Mouse (Mus musculus) cerebellum, adult 11-12 months (tissue): ENCODE data around the gene S100a9.

Experiments used
- DNase-seq: peaks from one replicate; pipeline ENCODE4 v3.0.0; 2022

S100a9 gene

GRCm38 (mm10) chr3:90695613-90696012 is at the start of gene S100a9:
Gene S100a9, minus strand, starts transcription at chr3:90695721.
- no peak for DNase-seq

GRCm38 (mm10) chr3:90726606-90727005 is 31.1 kb upstream of the S100a9 start, which contains the start of gene Pglyrp4:
Gene Pglyrp4, plus strand, starts transcription at chr3:90726906.
- DNase-seq = no peak

- peak; percentile 40 for DNase-seq
Measured at GRCm38 (mm10) chr3:90709591-90710460, 14.3 kb upstream of the S100a9 start.

- DNase-seq = no peak
Measured at GRCm38 (mm10) chr3:90708523-90709202, 13.1 kb upstream of the S100a9 start.

- DNase-seq = no peak
Measured at GRCm38 (mm10) chr3:90702244-90702643, 6.7 kb upstream of the S100a9 start.

- no peak for DNase-seq
Measured at GRCm38 (mm10) chr3:90693496-90693895, 2.0 kb downstream of the S100a9 start.

GRCm38 (mm10) chr3:90686835-90687234 is 8.7 kb downstream of the S100a9 start:
- DNase-seq = no peak

GRCm38 (mm10) chr3:90683929-90684328 is 11.6 kb downstream of the S100a9 start:
- no peak for DNase-seq

- DNase-seq = no peak
Measured at GRCm38 (mm10) chr3:90678656-90679055, 16.9 kb downstream of the S100a9 start.

- no peak for DNase-seq
Measured at GRCm38 (mm10) chr3:90668846-90669245, 26.7 kb downstream of the S100a9 start, which contains the start of gene S100a8. Gene S100a8, plus strand, starts transcription at chr3:90668978.

GRCm38 (mm10) chr3:90664219-90664618 is 31.3 kb downstream of the S100a9 start:
- DNase-seq = no peak

- DNase-seq = no peak
Measured at GRCm38 (mm10) chr3:90659364-90660044, 36.0 kb downstream of the S100a9 start.

- no peak for DNase-seq
Measured at GRCm38 (mm10) chr3:90657405-90657804, 38.1 kb downstream of the S100a9 start.

- DNase-seq = no peak
Measured at GRCm38 (mm10) chr3:90653717-90654116, 41.8 kb downstream of the S100a9 start, which contains the start of gene S100a7a. Gene S100a7a, plus strand, starts transcription at chr3:90654017.

- DNase-seq = peak; percentile 28
Measured at GRCm38 (mm10) chr3:90652878-90653508, 42.5 kb downstream of the S100a9 start.

GRCm38 (mm10) chr3:90649832-90650231 is 45.7 kb downstream of the S100a9 start:
- DNase-seq = no peak

- no peak for DNase-seq
Measured at GRCm38 (mm10) chr3:90648981-90649380, 46.5 kb downstream of the S100a9 start.

GRCm38 (mm10) chr3:90647291-90647690 is 48.2 kb downstream of the S100a9 start:
- no peak for DNase-seq

- no peak for DNase-seq
Measured at GRCm38 (mm10) chr3:90644220-90644619, 51.3 kb downstream of the S100a9 start.
